ENCODE assay signal across 8 mouse cellular contexts in genomic region chr3:121722971-121723844, GRCm38 (mm10). TPM values are rescaled to one million over a fixed set of nuclear protein-coding genes. Genes with fewer than 3 reads are reported as not detected.
A peak's percentile ranks its signal among the peaks of the same experiment; 100 is the strongest.
DNase-seq lines count a peak whose midpoint lies in the region; ATAC-seq and TF ChIP-seq lines count a peak whose summit lies in the region.

F3 (plus strand) TSS chr3:121723537.

- peak; percentile 92 for DNase-seq in forebrain, embryonic 11.5 days (ENCODE audit: low spot score)
- peak; percentile 87 to 94 for DNase-seq in kidney, postnatal 25 days
- DNase-seq in neural tube, embryonic 11.5 days (ENCODE audit: low spot score): peak; percentile 88
- DNase-seq in testis, postnatal 10 days (ENCODE audit: low spot score): peak; percentile 92

- peak within 1 kb of the TSS; percentile 60 for H3K9ac ChIP-seq in forebrain, embryonic 11.5 days (ENCODE audit: low read length)
- H3K9ac ChIP-seq in heart, embryonic 15.5 days: peak within 1 kb of the TSS; percentile 71
- no peak within 1 kb of the TSS for H3K9ac ChIP-seq in liver, embryonic 15.5 days
- H3K9ac ChIP-seq in neural tube, embryonic 11.5 days (ENCODE audit: low read length): peak within 1 kb of the TSS; percentile 49

- no peak for TF ChIP-seq POLR2A in bone marrow macrophage, adult 2 months (IDR thresholded peaks at IDR 0.05; ENCODE audit: borderline replicate concordance, low read depth, low read length)

- no peaks in the 10 kb centered on the region for H3K9me3 ChIP-seq in forebrain, embryonic 11.5 days (ENCODE audit: control insufficient read depth, low read length)
- H3K9me3 ChIP-seq in heart, embryonic 15.5 days (replicated peaks): no peaks in the 10 kb centered on the region
- H3K9me3 ChIP-seq in liver, embryonic 15.5 days (replicated peaks): no peaks in the 10 kb centered on the region
- no peaks in the 10 kb centered on the region for H3K9me3 ChIP-seq in neural tube, embryonic 11.5 days (ENCODE audit: control insufficient read depth, low read length)

- no peak within 1 kb of the TSS for H3K27ac ChIP-seq in bone marrow macrophage, adult 2 months (ENCODE audit: insufficient read depth, low read depth, low read length)
- no peak within 1 kb of the TSS for H3K27ac ChIP-seq in forebrain, embryonic 11.5 days (ENCODE audit: low read depth, low read length)
- peak within 1 kb of the TSS; percentile 72 for H3K27ac ChIP-seq in heart, embryonic 15.5 days
- no peak within 1 kb of the TSS for H3K27ac ChIP-seq in liver, embryonic 15.5 days (replicated peaks)
- H3K27ac ChIP-seq in neural tube, embryonic 11.5 days (ENCODE audit: low read depth, low read length): no peak within 1 kb of the TSS

- WGBS in forebrain, embryonic 11.5 days: under 1% methylated on average over 65 of the region's 73 CpGs
- WGBS in heart, embryonic 15.5 days: under 1% methylated on average over 66 of the region's 73 CpGs
- 1% methylated on average over 73 of the region's 73 CpGs for WGBS in liver, embryonic 15.5 days (ENCODE audit: insufficient replicate concordance)
- whole genome bisulfite sequencing in neural tube, embryonic 11.5 days: under 1% methylated on average over 66 of the region's 73 CpGs

- peaks cover 39% of the 10 kb centered on the region for H3K36me3 ChIP-seq in C2C12 (ENCODE audit: control insufficient read depth, insufficient read depth)
- no peaks in the 10 kb centered on the region for H3K36me3 ChIP-seq in forebrain, embryonic 11.5 days (ENCODE audit: control insufficient read depth, insufficient read depth, low read length)
- H3K36me3 ChIP-seq in heart, embryonic 15.5 days: no peaks in the 10 kb centered on the region
- no peaks in the 10 kb centered on the region for H3K36me3 ChIP-seq in liver, embryonic 15.5 days (replicated peaks)
- no peaks in the 10 kb centered on the region for H3K36me3 ChIP-seq in neural tube, embryonic 11.5 days (ENCODE audit: control insufficient read depth, insufficient read depth, low read length)

- peak within 1 kb of the TSS; percentile 68 for H3K4me2 ChIP-seq in forebrain, embryonic 11.5 days (ENCODE audit: low read depth, low read length, severe bottlenecking)
- H3K4me2 ChIP-seq in heart, embryonic 15.5 days: peak within 1 kb of the TSS; percentile 92
- H3K4me2 ChIP-seq in liver, embryonic 15.5 days: peak within 1 kb of the TSS; percentile 72
- peak within 1 kb of the TSS; percentile 50 for H3K4me2 ChIP-seq in neural tube, embryonic 11.5 days (ENCODE audit: low read depth)

- H3K79me3 ChIP-seq in C2C12 (ENCODE audit: low read depth): peaks cover 37% of the 10 kb centered on the region

- peak within 1 kb of the TSS; percentile 86 for H3ac ChIP-seq in C2C12 (ENCODE audit: control insufficient read depth, insufficient read length, low read depth)

- no peaks in the 10 kb centered on the region for H3K27me3 ChIP-seq in C2C12 (ENCODE audit: control insufficient read depth, insufficient read depth, insufficient read length)
- no peaks in the 10 kb centered on the region; the same call in 1 of the 2 replicates for H3K27me3 ChIP-seq in forebrain, embryonic 11.5 days (ENCODE audit: control insufficient read depth, insufficient read depth, low read length)
- peaks cover 7% of the 10 kb centered on the region; the same call in 1 of the 2 replicates for H3K27me3 ChIP-seq in heart, embryonic 15.5 days
- peaks cover 48% of the 10 kb centered on the region for H3K27me3 ChIP-seq in liver, embryonic 15.5 days
- H3K27me3 ChIP-seq in neural tube, embryonic 11.5 days (ENCODE audit: control insufficient read depth, insufficient read depth, low read length): peaks cover 5% of the 10 kb centered on the region; the same call in 1 of the 2 replicates

- H3K4me3 ChIP-seq in C2C12 (ENCODE audit: insufficient read depth, poor library complexity, severe bottlenecking): peak within 1 kb of the TSS; percentile 56
- peak within 1 kb of the TSS; percentile 61 for H3K4me3 ChIP-seq in bone marrow macrophage, adult 2 months (ENCODE audit: insufficient read depth, low read length)
- H3K4me3 ChIP-seq in forebrain, embryonic 11.5 days (ENCODE audit: low read depth, low read length): peak within 1 kb of the TSS; percentile 66
- peak within 1 kb of the TSS; percentile 77 for H3K4me3 ChIP-seq in heart, embryonic 15.5 days
- peak within 1 kb of the TSS; percentile 59 for H3K4me3 ChIP-seq in liver, embryonic 15.5 days (replicated peaks)
- H3K4me3 ChIP-seq in neural tube, embryonic 11.5 days (ENCODE audit: low read depth, low read length): peak within 1 kb of the TSS; percentile 62

- peak; percentile 93 for ATAC-seq in forebrain, embryonic 11.5 days (replicated peaks; ENCODE audit: low FRiP score)
- peak; percentile 82 for ATAC-seq in heart, embryonic 15.5 days (replicated peaks; ENCODE audit: insufficient number of reproducible peaks, insufficient read depth, low FRiP score, low read depth)
- peak; percentile 54 for ATAC-seq in liver, embryonic 15.5 days (ENCODE audit: insufficient read depth)
- ATAC-seq in neural tube, embryonic 11.5 days (ENCODE audit: insufficient read depth, low FRiP score, low TSS enrichment): peak; percentile 86

- peak; percentile 92 for TF ChIP-seq CTCF in C2C12 (IDR thresholded peaks at IDR 0.05; ENCODE audit: control insufficient read depth, insufficient read depth, insufficient read length)
- peak; percentile 21; the same call in 1 of the 2 replicates for TF ChIP-seq CTCF in bone marrow macrophage, adult 2 months (IDR thresholded peaks at IDR 0.05; ENCODE audit: low read depth, low read length)

- H3K4me1 ChIP-seq in bone marrow macrophage, adult 2 months (ENCODE audit: control insufficient read depth, insufficient read depth, low read length): peaks cover 10% of the 10 kb centered on the region
- H3K4me1 ChIP-seq in forebrain, embryonic 11.5 days (replicated peaks; ENCODE audit: control insufficient read depth, insufficient read depth, low read length): peaks cover 16% of the 10 kb centered on the region
- H3K4me1 ChIP-seq in heart, embryonic 15.5 days (replicated peaks): peaks cover 30% of the 10 kb centered on the region
- peaks cover 18% of the 10 kb centered on the region; the same call in 1 of the 2 replicates for H3K4me1 ChIP-seq in liver, embryonic 15.5 days (replicated peaks)
- H3K4me1 ChIP-seq in neural tube, embryonic 11.5 days (ENCODE audit: control insufficient read depth, insufficient read depth, low read length): peaks cover 9% of the 10 kb centered on the region; the same call in 1 of the 2 replicates

- H3K79me2 ChIP-seq in C2C12 (ENCODE audit: control insufficient read depth, insufficient read depth): peaks cover 59% of the 10 kb centered on the region

TF ChIP-seq in C2C12, 6 proteins besides CTCF, POLR2A, EP300 and RAD21:
- TF ChIP-seq MAX (IDR thresholded peaks at IDR 0.05) (peak; percentile 43), USF1 (IDR thresholded peaks at IDR 0.05; ENCODE audit: low read depth) (no peak)

RNA-seq across cellular contexts. Expression of gene F3, which starts in this region (rescaled TPM):
- 15.6 TPM for polyA plus RNA-seq in C2C12 (2012; fragmentation: generic; extraction: Trizol)
- 0.44 TPM in 1 of 2 replicates, not detected in the other for polyA plus RNA-seq in bone marrow macrophage, adult 2 months (2012; ENCODE audit: insufficient read depth, insufficient read length, missing spikeins)
- 8.0 and 9.2 TPM in 2 replicates for polyA plus RNA-seq in forebrain, embryonic 11.5 days (2014; fragmentation: Nextera tagmentation; extraction: Ambion mirVana)
- polyA plus RNA-seq in heart, embryonic 15.5 days (2015; fragmentation: Nextera tagmentation; extraction: Ambion mirVana): 7.7 and 10.7 TPM in 2 replicates
- 0.48 and 0.61 TPM in 2 replicates for polyA plus RNA-seq in liver, embryonic 15.5 days (2015; fragmentation: Nextera tagmentation; extraction: Ambion mirVana)
- polyA plus RNA-seq in neural tube, embryonic 11.5 days (2014; fragmentation: Nextera tagmentation; extraction: Ambion mirVana): 8.2 and 9.0 TPM in 2 replicates

Comparison
In these comparisons a context has a peak if more than half of its experiments do, and no peak if none do; other contexts are left out.
1. Peak in ATAC-seq, H3K4me3 ChIP-seq and H3K4me2 ChIP-seq in liver, embryonic 15.5 days; RNA of the gene not detected or under 1 TPM.